Mouse (Mus musculus): Measurements from ENCODE around the gene Actg2.

The Actg2 gene

GRCm38 (mm10) chr6:83479193-83479592 lies 56.9 kb downstream of the Actg2 start:
- DNase-seq (ENCODE audit: low read depth): no peak

DNA sequence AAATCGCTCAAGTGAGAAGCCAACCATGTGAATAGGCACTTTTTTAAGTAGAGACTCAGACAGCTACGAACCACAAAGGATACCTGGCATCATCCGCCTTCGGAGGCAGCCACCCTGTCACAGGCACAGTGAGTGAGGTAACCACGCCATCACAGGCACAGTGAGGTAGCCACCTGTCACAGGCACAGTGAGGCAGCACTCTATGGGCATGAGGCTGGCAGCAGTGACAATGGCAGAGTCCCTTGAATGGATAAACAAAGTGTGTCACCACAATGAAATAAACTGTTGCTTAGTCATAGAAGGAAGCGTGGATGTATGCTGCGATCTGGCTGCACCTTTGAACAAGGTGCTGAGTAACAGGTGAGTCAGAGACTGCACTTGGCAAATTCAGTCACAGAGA lies 57.4 kb downstream of the Actg2 start:
- DNase-seq (ENCODE audit: low read depth): peak; percentile 29

DNA sequence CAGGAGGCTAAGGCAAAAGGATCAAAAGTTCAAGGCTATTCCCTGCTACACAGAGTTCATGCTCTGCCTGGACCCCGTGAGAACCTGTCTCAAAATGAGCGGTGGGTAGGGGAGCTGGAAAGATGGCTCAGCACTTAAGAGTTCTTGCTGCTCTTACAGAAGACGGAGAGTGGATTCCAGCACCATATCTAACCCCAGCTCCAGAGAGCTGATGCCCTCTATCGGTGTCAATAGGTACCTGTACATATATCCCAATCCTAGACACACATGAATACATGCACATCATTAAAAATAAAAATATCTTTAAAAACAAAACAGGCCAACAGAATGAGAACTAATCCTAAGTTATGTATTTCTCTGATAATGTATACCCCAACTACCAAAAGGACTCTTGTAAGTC lies 57.8 kb downstream of the Actg2 start:
- DNase-seq (ENCODE audit: low read depth): peak; percentile 59

- DNase-seq (ENCODE audit: low read depth): no peak
These were observed 60.6 kb downstream of the Actg2 start for GRCm38 (mm10) chr6:83475431-83475830.

GRCm38 (mm10) chr6:83473240-83473639 lies 62.8 kb downstream of the Actg2 start:
- no peak for DNase-seq (ENCODE audit: low read depth)

GRCm38 (mm10) chr6:83471739-83472138 lies 64.3 kb downstream of the Actg2 start:
- DNase-seq (ENCODE audit: low read depth): no peak

- DNase-seq (ENCODE audit: low read depth): no peak
These were observed 72.1 kb downstream of the Actg2 start for GRCm38 (mm10) chr6:83464011-83464410.
